Mouse (Mus musculus): ENCODE results near the gene Slco1b2.
"Not testable (repeated sequence)": the region's sequence is repeated elsewhere in the genome, so short reads cannot be mapped to it uniquely, and the experiment has no call there.

Gene Slco1b2

DNA sequence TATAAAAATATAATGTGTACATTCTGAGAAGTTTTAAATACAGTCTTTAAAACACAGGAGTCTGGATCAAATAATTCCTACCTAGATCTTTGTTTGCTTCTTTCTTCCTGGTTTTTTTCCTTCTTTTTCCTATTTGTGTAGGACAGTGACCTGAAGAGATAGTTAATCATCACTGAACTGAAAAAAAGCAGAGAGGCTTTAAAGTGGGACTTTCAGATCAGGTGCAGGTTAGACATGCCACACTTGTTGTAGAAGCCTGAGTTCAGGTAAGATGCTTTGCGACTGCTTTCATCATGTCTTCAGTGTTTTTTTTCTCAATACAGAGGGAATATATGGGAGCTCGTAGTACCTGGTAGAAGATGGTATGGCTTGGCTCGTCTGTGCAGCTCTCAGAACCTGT, at the start of gene Slco1b2:
Gene Slco1b2, plus strand, starts transcription at position 228 of the 400 bp plus-strand sequence.
- DNase-seq (ENCODE audit: extremely low spot score, low spot score): no peak

DNA sequence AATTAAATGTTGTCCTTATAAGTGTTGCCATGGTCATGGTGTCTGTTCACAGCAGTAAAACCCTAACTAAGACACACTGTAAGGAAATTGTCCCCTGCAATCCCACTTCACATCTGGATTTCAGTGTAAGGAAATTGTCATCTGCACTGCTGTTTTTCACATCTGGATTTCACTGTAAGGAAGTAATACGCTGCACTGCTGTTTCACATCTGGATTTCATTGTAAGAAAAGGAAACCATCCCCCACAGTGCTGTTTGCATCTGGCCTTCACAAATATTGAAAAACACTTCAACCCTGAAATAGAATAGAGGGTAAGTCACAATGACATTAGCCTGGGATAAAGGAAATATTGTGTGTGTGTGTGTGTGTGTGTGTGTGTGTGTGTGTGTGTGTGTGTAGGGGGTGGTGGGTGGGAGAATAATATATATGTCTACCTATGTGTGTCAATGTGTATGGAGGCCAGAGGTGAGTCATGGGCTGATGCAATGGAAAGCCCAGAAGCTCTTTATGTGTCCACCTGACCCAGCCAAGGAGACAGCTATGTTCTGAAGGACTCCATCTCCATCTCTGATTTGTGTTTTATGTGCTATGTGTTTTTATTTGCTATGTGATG, 44.4 kb upstream of the Slco1b2 start:
- DNase-seq (ENCODE audit: extremely low spot score, low spot score): no peak

DNA sequence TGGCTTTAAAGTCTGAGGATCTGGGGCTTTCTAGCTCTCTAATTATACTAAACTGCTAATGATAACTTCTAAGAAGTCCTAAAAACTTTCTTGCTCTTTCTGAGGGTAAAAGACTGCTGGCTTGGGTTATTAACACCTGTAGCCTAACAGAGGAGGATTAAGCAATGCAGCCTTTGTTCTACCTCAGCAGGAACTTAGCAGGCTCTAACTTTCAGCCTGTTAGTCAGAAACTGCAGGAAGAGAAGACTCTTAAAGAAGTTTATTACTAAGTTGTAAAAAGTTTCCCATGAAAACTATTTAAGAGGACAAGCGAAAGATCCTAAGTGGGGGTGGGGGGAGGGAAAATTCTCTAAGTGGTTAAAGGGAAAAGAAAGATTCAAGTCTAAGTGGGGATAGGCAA, 39.3 kb upstream of the Slco1b2 start:
- no peak for DNase-seq (ENCODE audit: extremely low spot score, low spot score)

DNA sequence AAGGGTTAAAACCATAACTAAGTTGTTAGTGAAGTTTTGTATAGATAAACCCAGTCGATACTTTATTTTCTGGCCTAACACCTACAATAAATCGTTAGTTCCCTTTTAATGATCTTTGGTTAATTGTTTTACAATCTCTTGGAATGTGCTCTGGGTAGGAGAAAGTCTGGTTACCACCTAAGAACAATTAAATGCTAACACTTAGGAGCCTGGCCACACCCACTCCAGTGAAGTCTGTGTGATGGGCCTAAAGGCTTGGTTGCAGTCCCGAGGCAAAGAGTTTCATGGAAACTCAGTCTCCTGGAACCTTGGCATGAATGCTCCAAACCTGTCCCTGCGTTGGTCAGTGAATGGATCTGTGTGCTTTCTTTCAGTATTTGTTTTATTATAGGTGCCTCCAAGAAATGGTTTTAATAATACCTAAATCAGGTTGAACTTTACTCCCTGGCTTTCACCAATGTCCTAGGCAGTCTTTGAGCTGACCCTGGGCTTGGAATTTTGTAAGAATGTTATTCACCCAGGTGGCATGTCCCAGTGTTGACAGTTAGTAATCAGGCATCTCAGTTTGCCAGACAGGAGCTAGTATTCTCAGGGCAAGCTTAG, 38.6 kb upstream of the Slco1b2 start:
- DNase-seq (ENCODE audit: extremely low spot score, low spot score): not testable (repeated sequence)

DNA sequence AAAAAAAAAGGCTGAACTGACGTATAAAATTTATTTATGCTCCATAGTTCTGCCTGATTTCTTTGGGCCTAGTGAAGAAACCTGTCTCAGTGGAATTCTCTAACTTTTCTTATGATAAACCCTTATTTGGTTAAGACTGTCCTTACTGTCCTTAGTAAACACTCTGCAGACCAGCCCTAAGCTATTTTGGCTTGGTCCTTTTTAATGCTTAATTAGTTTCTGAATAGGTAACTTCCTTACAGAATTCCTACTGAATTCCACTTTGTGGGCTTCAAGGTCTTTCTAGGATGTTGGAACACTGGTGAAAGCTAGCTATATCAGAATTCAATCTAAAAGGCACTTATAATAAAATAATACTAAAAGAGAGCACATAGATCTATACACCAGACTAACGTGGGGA, 33.2 kb upstream of the Slco1b2 start:
- no peak for DNase-seq (ENCODE audit: extremely low spot score, low spot score)

DNA sequence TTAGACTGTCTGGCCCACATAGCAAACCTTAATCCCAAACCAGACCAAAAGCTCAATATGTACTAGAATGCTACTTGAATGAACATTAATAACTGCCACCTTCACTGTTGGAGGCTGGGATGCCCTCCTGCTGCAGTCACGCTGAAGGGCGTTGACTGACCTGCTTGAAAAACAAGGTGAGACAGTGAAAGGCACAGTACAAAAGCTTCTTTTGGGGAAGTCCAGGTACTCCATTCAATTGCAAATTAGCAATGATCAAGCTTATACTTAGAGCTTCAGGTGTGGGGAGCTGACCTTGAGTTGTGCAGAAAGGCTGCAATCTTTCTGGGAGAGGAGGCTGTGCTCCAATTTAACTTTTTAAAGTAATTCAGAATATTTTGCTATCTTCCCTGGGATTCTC, 32.3 kb upstream of the Slco1b2 start:
- no peak for DNase-seq (ENCODE audit: extremely low spot score, low spot score)

DNA sequence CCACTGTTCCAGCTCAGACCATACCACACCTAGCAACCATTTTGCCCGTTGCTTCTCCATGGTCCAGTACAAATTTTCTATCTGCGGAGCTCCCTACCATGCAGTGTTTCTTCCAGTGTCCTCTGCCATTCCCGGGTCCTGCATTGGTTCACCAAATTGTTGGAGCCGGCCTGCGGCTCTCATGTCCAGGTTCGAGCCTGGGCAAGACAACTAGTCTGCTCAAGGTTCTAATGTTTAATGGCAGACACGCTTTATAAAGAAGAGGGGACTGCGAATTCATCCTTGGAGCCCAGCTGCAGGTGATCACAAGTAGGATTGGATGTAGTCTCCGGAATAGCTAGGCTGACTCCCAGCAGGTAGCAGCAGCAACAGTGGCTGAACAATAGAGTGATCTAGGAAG, 28.4 kb upstream of the Slco1b2 start:
- no peak for DNase-seq (ENCODE audit: extremely low spot score, low spot score)

DNA sequence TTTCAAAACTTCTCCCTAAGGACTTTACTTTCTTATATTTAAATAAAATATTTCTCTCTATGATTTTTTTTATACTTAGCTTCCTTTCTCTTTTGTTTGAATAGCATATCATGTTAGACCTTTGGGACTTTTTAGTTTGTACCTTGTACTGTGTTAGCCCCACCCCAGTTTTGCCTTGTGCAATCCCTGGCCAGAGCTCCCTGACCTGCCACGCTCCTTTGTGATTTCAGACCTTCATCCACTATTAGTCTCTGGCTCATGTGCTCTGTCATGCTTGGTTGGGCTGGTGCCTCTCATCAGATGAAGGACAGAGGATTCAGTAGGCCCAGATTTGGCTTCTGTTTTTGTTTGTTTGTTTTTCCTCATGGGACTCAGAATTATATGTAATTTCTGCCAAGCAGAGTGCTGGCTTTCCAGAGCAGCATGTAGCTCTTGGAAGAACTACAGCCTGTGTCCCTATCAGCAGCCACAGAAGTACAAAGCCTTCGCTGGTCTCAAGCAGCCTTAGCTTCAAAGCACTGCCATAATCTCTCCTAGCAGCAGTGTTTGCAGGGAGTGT, 18.5 kb upstream of the Slco1b2 start:
- DNase-seq (ENCODE audit: extremely low spot score, low spot score): no peak

DNA sequence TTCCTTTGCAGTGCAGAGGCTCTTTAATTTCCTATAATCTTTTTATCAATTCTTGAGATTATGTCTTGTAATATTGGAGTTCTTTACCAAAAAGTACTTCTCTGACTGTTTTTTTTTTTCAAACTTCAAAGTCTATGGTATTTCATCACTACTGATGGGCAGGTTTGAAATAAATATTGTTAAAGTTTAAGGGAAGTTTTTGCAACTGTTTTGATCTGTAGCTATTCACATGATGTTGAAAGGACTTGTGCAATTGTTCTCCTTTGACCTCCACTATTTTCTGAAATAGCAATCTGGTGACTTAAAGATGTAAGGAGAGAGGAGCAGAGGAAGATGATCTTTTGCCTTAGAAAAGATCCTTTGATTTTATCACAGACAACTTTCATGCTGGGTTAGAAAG, 15.3 kb upstream of the Slco1b2 start:
- no peak for DNase-seq (ENCODE audit: extremely low spot score, low spot score)

DNA sequence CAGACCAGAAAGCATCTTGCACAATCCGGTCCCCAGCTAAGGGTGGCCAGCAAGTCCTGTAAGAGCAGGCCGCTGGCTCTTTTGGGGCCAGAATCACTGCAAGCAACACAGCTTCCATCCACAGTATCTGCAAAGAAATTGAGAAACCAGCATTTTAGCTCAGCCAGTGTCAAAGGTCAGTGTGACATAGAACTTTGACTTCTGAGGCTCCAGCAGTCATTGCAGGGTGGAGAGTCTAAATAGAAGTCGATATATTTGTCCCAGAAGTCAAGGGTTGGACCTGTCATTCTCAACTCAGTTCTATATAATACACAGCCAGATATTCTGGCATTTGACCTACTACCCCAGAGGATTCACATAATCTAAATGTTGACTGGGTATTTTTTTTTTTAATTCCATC, 14.0 kb upstream of the Slco1b2 start:
- no peak for DNase-seq (ENCODE audit: extremely low spot score, low spot score)

DNA sequence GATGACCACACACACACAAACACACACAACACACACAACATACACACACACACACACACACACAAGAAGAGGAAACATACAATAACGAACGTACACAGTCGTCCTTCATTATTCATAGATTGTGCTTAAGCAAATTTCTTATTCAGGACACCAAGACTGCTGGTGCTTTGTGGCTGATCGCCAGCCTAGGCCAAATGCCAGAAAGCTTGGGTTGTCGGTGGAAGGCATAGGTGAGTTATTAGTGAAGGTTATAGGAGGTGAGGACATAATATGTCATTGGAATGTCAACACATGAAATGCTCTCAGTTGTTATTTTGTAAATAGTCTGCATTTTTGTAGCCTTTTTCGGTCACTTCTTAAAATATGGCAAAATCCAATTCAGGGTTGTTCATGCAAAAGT, 3.6 kb downstream of the Slco1b2 start:
- DNase-seq (ENCODE audit: extremely low spot score, low spot score): no peak

DNA sequence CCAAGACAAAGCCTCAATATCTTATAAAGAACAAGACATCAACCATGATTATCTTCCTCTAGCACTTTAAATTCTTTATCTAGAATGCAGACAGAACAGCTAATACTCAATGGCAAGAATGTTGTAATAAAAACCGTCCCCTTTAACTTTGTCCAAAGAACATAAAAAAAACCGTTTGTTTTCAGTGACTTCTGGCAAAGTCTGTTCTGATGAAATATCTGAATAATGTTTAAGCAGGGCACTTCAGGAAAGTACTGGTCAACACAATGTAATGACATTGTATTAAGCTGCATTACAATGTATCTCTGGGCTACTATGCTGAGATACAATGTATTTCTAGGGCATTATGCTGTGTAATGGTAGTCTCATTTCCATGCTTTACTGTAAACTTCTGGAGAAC, 5.9 kb downstream of the Slco1b2 start:
- DNase-seq (ENCODE audit: extremely low spot score, low spot score): no peak

DNA sequence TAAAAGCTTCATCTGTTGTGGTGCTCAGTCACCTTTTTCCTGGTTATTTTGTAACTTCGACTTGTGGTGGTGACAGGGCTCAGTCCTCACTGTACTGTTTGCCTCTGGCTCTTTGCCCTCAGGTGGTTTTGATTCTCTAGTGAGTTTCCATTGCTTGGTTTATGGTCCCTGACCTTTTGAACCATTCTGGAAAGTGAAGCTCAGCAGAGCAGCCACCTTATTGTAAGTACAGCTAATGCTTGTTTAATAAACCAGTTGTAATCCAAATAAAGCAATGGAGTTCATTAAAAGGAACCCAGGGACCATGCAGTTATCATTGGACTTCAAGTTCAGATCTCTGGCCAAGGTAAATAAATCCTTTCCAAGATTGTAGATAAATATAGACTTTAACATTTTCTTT, 11.3 kb downstream of the Slco1b2 start:
- no peak for DNase-seq (ENCODE audit: extremely low spot score, low spot score)

DNA sequence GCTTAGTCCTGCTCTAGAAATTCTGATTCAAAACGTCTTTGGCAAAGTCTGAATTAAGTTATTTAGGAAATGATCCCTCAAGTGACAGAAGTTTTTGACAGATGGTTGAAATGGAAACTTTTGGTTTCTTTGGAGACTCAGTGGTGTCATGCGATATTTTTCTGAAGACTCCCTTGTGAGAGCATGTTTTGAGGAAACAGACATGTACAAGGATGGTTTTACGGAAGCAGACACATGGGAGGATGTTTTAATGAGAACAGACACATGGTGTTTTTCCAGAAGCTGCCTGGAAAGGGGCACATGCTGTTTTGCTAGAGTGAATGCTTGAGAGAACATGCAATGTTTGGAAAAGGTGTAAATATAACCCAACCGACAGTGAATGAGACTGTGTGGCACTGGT, 57.7 kb downstream of the Slco1b2 start:
- no peak for DNase-seq (ENCODE audit: extremely low spot score, low spot score)

DNA sequence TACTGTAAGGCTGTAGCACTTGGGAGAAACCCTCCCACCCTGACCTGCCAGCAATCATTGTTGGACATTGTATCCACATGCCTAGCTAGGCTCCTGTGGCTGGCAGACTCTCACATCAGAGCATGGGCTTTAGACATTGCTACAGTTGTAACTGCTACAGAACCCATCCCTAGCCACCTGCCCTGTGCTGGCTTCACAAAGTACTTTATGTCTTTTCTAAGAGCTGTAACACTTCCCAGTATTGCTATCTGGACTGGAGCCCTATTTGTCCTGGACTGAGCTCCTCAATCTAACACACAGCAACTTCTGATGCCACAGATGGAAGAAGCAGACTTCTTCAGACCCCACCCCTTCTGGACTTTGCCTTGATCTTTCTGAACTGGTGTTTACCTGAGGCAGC, 61.9 kb downstream of the Slco1b2 start:
- no peak for DNase-seq (ENCODE audit: extremely low spot score, low spot score)

Measured in neural tube, embryonic 10.5 days (tissue).